Mouse (Mus musculus) stomach, embryonic 16.5 days (tissue): ENCODE measurements around the gene Zc3h7a. TPM values are rescaled to one million over a fixed set of nuclear protein-coding genes. Genes with fewer than 3 reads are reported as not detected.
"Not testable (repeated sequence)": the region's sequence is repeated elsewhere in the genome, so short reads cannot be mapped to it uniquely, and the experiment has no call there.

Experiments
- ATAC-seq: fragments of 200-750 bp; cut with Nextera tagmentation; 2 replicates; pipeline ENCODE4 v1.8.0; 2017; ENCODE audit warnings: moderate number of reproducible peaks, moderate TSS enrichment; ENCODE audit not compliant: insufficient read depth, low FRiP score
- H3K27ac ChIP-seq: fragments of 300-500 bp; sonication (generic); 2 replicates; pipeline ENCODE4 v1.5.1; 2014; ENCODE audit warnings: low read length
- H3K27me3 ChIP-seq: fragments of 300-500 bp; sonication (generic); 2 replicates; pipeline ENCODE4 v1.6.1; 2014; ENCODE audit warnings: low read length, control low read depth, mixed read lengths; ENCODE audit not compliant: control insufficient read depth, insufficient read depth
- H3K36me3 ChIP-seq: fragments of 300-500 bp; sonication (generic); 2 replicates; pipeline ENCODE4 v1.6.1; 2014; ENCODE audit warnings: low read length; ENCODE audit not compliant: control insufficient read depth, insufficient read depth
- H3K4me1 ChIP-seq: fragments of 300-500 bp; sonication (generic); 2 replicates; pipeline ENCODE4 v1.6.1; 2014; ENCODE audit warnings: low read length, control low read depth, mixed read lengths; ENCODE audit not compliant: control insufficient read depth, insufficient read depth
- H3K4me2 ChIP-seq: fragments of 300-500 bp; sonication (generic); 2 replicates; pipeline ENCODE4 v1.6.1; 2014; ENCODE audit warnings: low read depth, low read length, mixed read lengths
- H3K4me3 ChIP-seq: fragments of 300-500 bp; sonication (generic); replicated peaks from 2 replicates; pipeline ENCODE4 v1.5.1; 2014; ENCODE audit warnings: mild to moderate bottlenecking, low read length
- H3K9ac ChIP-seq: fragments of 300-500 bp; sonication (generic); 2 replicates; pipeline ENCODE4 v1.6.1; 2014; ENCODE audit warnings: low read length
- H3K9me3 ChIP-seq: fragments of 300-500 bp; sonication (generic); replicated peaks from 2 replicates; pipeline ENCODE4 v1.6.1; 2016; ENCODE audit warnings: low read length, control low read depth; ENCODE audit not compliant: control insufficient read depth
- WGBS: fragments of 180-500 bp; shearing (Covaris S2); extraction: QIAGEN DNeasy Blood & Tissue Kit; methylation state at CpG from one replicate; pipeline ENCODE4 v1.1.7; 2014; 5-methylcytosine and 5-hydroxymethylcytosine counted together
- polyA plus RNA-seq: library from polyadenylated mRNA; unstranded; fragments of >200 nt; fragmentation: Nextera tagmentation; extraction: Ambion mirVana; gene quantifications from 2 replicates; pipeline ENCODE4 v1.2.1, GENCODE M21; 2015

The Zc3h7a gene
- polyA plus RNA-seq, 1 experiment from 2014 or later: 111 TPM

GRCm38 (mm10) chr16:11164695-11165255, 11.4 kb downstream of the Zc3h7a start:
- Histone ChIP-seq H3K9ac (no peak overlapping the region), H3K9me3 (no peaks in the 10 kb centered on the region), H3K27me3 (no peaks in the 10 kb centered on the region), H3K4me3 (no peak overlapping the region), H3K27ac (no peak overlapping the region), H3K4me1 (no peaks in the 10 kb centered on the region), H3K4me2 (no peak overlapping the region), H3K36me3 (peaks cover 12% of the 10 kb centered on the region; the same call in 1 of the 2 replicates)
- 76% methylated on average over 3 of the region's 3 CpGs for WGBS
- ATAC-seq: no peak

GRCm38 (mm10) chr16:11157721-11158120, 18.5 kb downstream of the Zc3h7a start:
- ATAC-seq, H3K27ac ChIP-seq, H3K27me3 ChIP-seq, H3K9ac ChIP-seq, H3K4me2 ChIP-seq, H3K4me1 ChIP-seq, H3K4me3 ChIP-seq, H3K9me3 ChIP-seq: not testable (repeated sequence)
- 33% methylated on average over 1 of the region's 3 CpGs for WGBS
- H3K36me3 ChIP-seq: peaks cover 32% of the 10 kb centered on the region

GRCm38 (mm10) chr16:11154500-11154899, 21.7 kb downstream of the Zc3h7a start:
- H3K27ac ChIP-seq: no peak overlapping the region
- no peaks in the 10 kb centered on the region for H3K27me3 ChIP-seq
- no peaks in the 10 kb centered on the region for H3K4me1 ChIP-seq
- no peak overlapping the region for H3K9ac ChIP-seq
- no peaks in the 10 kb centered on the region for H3K9me3 ChIP-seq
- no peak for ATAC-seq
- peaks cover 27% of the 10 kb centered on the region for H3K36me3 ChIP-seq
- no peak overlapping the region for H3K4me3 ChIP-seq
- H3K4me2 ChIP-seq: no peak overlapping the region

- not testable (repeated sequence) for H3K4me1 ChIP-seq, H3K9me3 ChIP-seq, ATAC-seq, H3K27me3 ChIP-seq, H3K27ac ChIP-seq, H3K9ac ChIP-seq, H3K4me3 ChIP-seq, H3K4me2 ChIP-seq
- WGBS: 19% methylated on average over 54 of the region's 56 CpGs
- peaks cover 28% of the 10 kb centered on the region for H3K36me3 ChIP-seq
Measured at GRCm38 (mm10) chr16:11143706-11144483, 32.3 kb downstream of the Zc3h7a start.

GRCm38 (mm10) chr16:11134348-11135344, 41.5 kb downstream of the Zc3h7a start, which contains the start of gene Txndc11:
Txndc11 (minus strand) TSS chr16:11134650.
- Histone ChIP-seq H3K4me2 (peak within 1 kb of the TSS; percentile 80), H3K27me3 (no peaks in the 10 kb centered on the region), H3K4me1 (peaks cover 19% of the 10 kb centered on the region; the same call in 1 of the 2 replicates), H3K27ac (peak within 1 kb of the TSS; percentile 94), H3K9me3 (no peaks in the 10 kb centered on the region), H3K36me3 (peaks cover 10% of the 10 kb centered on the region; the same call in 1 of the 2 replicates), H3K4me3 (peak within 1 kb of the TSS; percentile 96), H3K9ac (peak within 1 kb of the TSS; percentile 96)
- ATAC-seq: peak; percentile 100
- WGBS: under 1% methylated on average over 80 of the region's 80 CpGs

GRCm38 (mm10) chr16:11133476-11134347, 42.5 kb downstream of the Zc3h7a start:
- H3K9me3 ChIP-seq: no peaks in the 10 kb centered on the region
- H3K27ac ChIP-seq: peak overlapping the region; percentile 84
- peaks cover 9% of the 10 kb centered on the region; the same call in 1 of the 2 replicates for H3K36me3 ChIP-seq
- H3K4me3 ChIP-seq: peak overlapping the region; percentile 96
- H3K4me1 ChIP-seq: peaks cover 19% of the 10 kb centered on the region; the same call in 1 of the 2 replicates
- H3K4me2 ChIP-seq: peak overlapping the region; percentile 80
- ATAC-seq: no peak; the same call in 1 of the 2 replicates
- H3K9ac ChIP-seq: peak overlapping the region; percentile 96
- under 1% methylated on average over 34 of the region's 34 CpGs for WGBS
- no peaks in the 10 kb centered on the region for H3K27me3 ChIP-seq

- no peak overlapping the region for H3K27ac ChIP-seq
- peak overlapping the region; percentile 96 for H3K4me3 ChIP-seq
- H3K36me3 ChIP-seq: peaks cover 6% of the 10 kb centered on the region; the same call in 1 of the 2 replicates
- peaks cover 19% of the 10 kb centered on the region; the same call in 1 of the 2 replicates for H3K4me1 ChIP-seq
- no peak for ATAC-seq
- peak overlapping the region; percentile 96; the same call in 1 of the 2 replicates for H3K9ac ChIP-seq
- peak overlapping the region; percentile 80 for H3K4me2 ChIP-seq
- no peaks in the 10 kb centered on the region for H3K27me3 ChIP-seq
- no peaks in the 10 kb centered on the region for H3K9me3 ChIP-seq
- WGBS: 3% methylated on average over 2 of the region's 2 CpGs
Measured at GRCm38 (mm10) chr16:11132839-11133238, 43.4 kb downstream of the Zc3h7a start.

GRCm38 (mm10) chr16:11128301-11128700, 47.9 kb downstream of the Zc3h7a start:
- Histone ChIP-seq H3K27me3 (no peaks in the 10 kb centered on the region), H3K9ac (no peak overlapping the region), H3K27ac (no peak overlapping the region), H3K9me3 (no peaks in the 10 kb centered on the region), H3K36me3 (no peaks in the 10 kb centered on the region; the same call in 1 of the 2 replicates), H3K4me2 (no peak overlapping the region), H3K4me1 (peaks cover 12% of the 10 kb centered on the region; the same call in 1 of the 2 replicates), H3K4me3 (no peak overlapping the region)
- WGBS: 84% methylated on average over 11 of the region's 11 CpGs
- no peak for ATAC-seq
